Mouse (Mus musculus) stomach, postnatal 0 days (tissue): ENCODE data around the gene Krt83. TPM values are rescaled to one million over a fixed set of nuclear protein-coding genes. Genes with fewer than 3 reads are reported as not detected.
A peak's percentile ranks its signal among the peaks of the same experiment; 100 is the strongest.

Source experiments
- ATAC-seq: fragments of 200-750 bp; cut with Nextera tagmentation; 2 replicates; pipeline ENCODE4 v1.8.0; 2017; ENCODE audit not compliant: low FRiP score, low TSS enrichment
- DNase-seq: peaks from one replicate; pipeline ENCODE4 v3.0.0-alpha.2; 2016; ENCODE audit warnings: low spot score
- H3K27ac ChIP-seq: fragments of 300-500 bp; sonication (generic); replicated peaks from 2 replicates; pipeline ENCODE4 v1.5.1; 2014; ENCODE audit warnings: mild to moderate bottlenecking, control low read depth
- H3K27me3 ChIP-seq: fragments of 300-500 bp; sonication (generic); 2 replicates; pipeline ENCODE4 v1.6.1; 2014; ENCODE audit warnings: low read length; ENCODE audit not compliant: control insufficient read depth, insufficient read depth
- H3K36me3 ChIP-seq: fragments of 300-500 bp; sonication (generic); 2 replicates; pipeline ENCODE4 v1.6.1; 2014; ENCODE audit warnings: low read length, mixed read lengths; ENCODE audit not compliant: control insufficient read depth, insufficient read depth
- H3K4me1 ChIP-seq: fragments of 300-500 bp; sonication (generic); replicated peaks from 2 replicates; pipeline ENCODE4 v1.6.1; 2014; ENCODE audit warnings: antibody characterized with exemption; ENCODE audit not compliant: control insufficient read depth, insufficient read depth
- H3K4me2 ChIP-seq: fragments of 300-500 bp; sonication (generic); replicated peaks from 2 replicates; pipeline ENCODE4 v1.6.1; 2014; ENCODE audit warnings: low read depth, mild to moderate bottlenecking, control low read depth, moderate library complexity
- H3K4me3 ChIP-seq: fragments of 300-500 bp; sonication (generic); 2 replicates; pipeline ENCODE4 v1.5.1; 2014; ENCODE audit warnings: low read depth, low read length, control low read depth
- H3K9ac ChIP-seq: fragments of 300-500 bp; sonication (generic); 2 replicates; pipeline ENCODE4 v1.6.1; 2014; ENCODE audit warnings: mild to moderate bottlenecking, low read length, control low read depth, mixed read lengths
- H3K9me3 ChIP-seq: fragments of 300-500 bp; sonication (generic); 2 replicates; pipeline ENCODE4 v1.6.1; 2016; ENCODE audit warnings: low read length; ENCODE audit not compliant: control insufficient read depth
- CTCF ChIP-seq: IDR thresholded peaks from 2 replicates; pipeline ENCODE4 v1.5.1; 2016; ENCODE audit warnings: antibody characterized with exemption, low read depth, mild to moderate bottlenecking, moderate library complexity
- EP300 ChIP-seq: optimal IDR thresholded peaks from 2 replicates; pipeline ENCODE3; 2016; ENCODE audit warnings: antibody characterized with exemption
- WGBS: fragments of 180-500 bp; shearing (Covaris S2); extraction: QIAGEN DNeasy Blood & Tissue Kit; methylation state at CpG from one replicate; pipeline ENCODE4 v1.1.7; 2014; 5-methylcytosine and 5-hydroxymethylcytosine counted together
- polyA plus RNA-seq: library from polyadenylated mRNA; unstranded; fragments of >200 nt; fragmentation: Nextera tagmentation; extraction: Ambion mirVana; gene quantifications from 2 replicates; pipeline ENCODE4 v1.2.1, GENCODE M21; 2015

Gene Krt83
- polyA plus RNA-seq, 1 experiment from 2014 or later, result 0.16 TPM

GRCm38 (mm10) chr15:101483646-101484045 is 7.7 kb downstream of the Krt83 start:
- Histone ChIP-seq H3K27ac (no peak overlapping the region), H3K9me3 (no peaks in the 10 kb centered on the region), H3K4me2 (no peak overlapping the region), H3K4me1 (peaks cover 3% of the 10 kb centered on the region; the same call in 1 of the 2 replicates), H3K27me3 (no peaks in the 10 kb centered on the region), H3K4me3 (no peak overlapping the region), H3K9ac (no peak overlapping the region), H3K36me3 (no peaks in the 10 kb centered on the region)
- ATAC-seq, result no peak
- no peak for TF ChIP-seq CTCF
- TF ChIP-seq EP300, result no peak
- DNase-seq, result no peak
- 70% methylated on average over 1 of the region's 1 CpGs for WGBS

DNA sequence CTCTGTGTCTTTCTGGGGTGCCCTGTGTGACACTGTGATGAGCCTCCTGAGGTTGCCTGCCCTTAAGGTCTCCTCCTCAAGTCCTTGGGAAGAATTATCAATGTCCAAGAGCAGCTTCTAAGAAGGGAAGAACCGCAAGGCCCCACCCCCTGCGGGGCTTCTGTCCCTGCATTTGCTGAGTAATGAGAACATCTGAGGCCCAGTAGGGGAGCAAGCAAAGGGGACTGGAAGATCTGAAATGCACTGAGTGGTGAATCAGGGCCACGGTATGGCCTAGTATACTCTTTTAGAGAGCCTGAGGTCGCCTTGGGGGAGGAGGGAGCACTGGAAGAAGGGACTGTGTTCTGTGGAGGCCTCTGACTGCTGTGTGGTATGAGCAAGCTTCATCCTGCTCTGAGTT is 9.3 kb downstream of the Krt83 start:
- Histone ChIP-seq H3K9ac (no peak overlapping the region), H3K27ac (no peak overlapping the region), H3K9me3 (no peaks in the 10 kb centered on the region), H3K4me3 (no peak overlapping the region), H3K27me3 (no peaks in the 10 kb centered on the region), H3K4me1 (peaks cover 3% of the 10 kb centered on the region; the same call in 1 of the 2 replicates), H3K36me3 (no peaks in the 10 kb centered on the region), H3K4me2 (no peak overlapping the region)
- WGBS, result 26% methylated on average over 4 of the region's 4 CpGs
- TF ChIP-seq CTCF (no peak), EP300 (no peak)
- no peak for ATAC-seq
- no peak for DNase-seq

- H3K27me3 ChIP-seq, result no peaks in the 10 kb centered on the region
- H3K9me3 ChIP-seq, result no peaks in the 10 kb centered on the region
- DNase-seq (no peak), ATAC-seq (no peak)
- H3K27ac ChIP-seq, result no peak overlapping the region
- H3K9ac ChIP-seq, result peak overlapping the region; percentile 27; the same call in 1 of the 2 replicates
- TF ChIP-seq EP300 (no peak), CTCF (no peak)
- H3K36me3 ChIP-seq, result no peaks in the 10 kb centered on the region
- H3K4me1 ChIP-seq, result peaks cover 3% of the 10 kb centered on the region; the same call in 1 of the 2 replicates
- H3K4me2 ChIP-seq, result peak overlapping the region; percentile 58
- 38% methylated on average over 11 of the region's 11 CpGs for WGBS
- peak overlapping the region; percentile 30; the same call in 1 of the 2 replicates for H3K4me3 ChIP-seq
These were observed 11.6 kb downstream of the Krt83 start for GRCm38 (mm10) chr15:101479666-101480060.

GRCm38 (mm10) chr15:101479007-101479665 is 12.2 kb downstream of the Krt83 start:
- peak overlapping the region; percentile 27; the same call in 1 of the 2 replicates for H3K9ac ChIP-seq
- TF ChIP-seq EP300 (no peak), CTCF (peak; percentile 69)
- WGBS, result 6% methylated on average over 31 of the region's 31 CpGs
- H3K4me3 ChIP-seq, result peak overlapping the region; percentile 30
- H3K36me3 ChIP-seq, result no peaks in the 10 kb centered on the region
- peaks cover 3% of the 10 kb centered on the region; the same call in 1 of the 2 replicates for H3K4me1 ChIP-seq
- ATAC-seq (peak; percentile 70), DNase-seq (peak; percentile 72)
- H3K27ac ChIP-seq, result no peak overlapping the region
- H3K4me2 ChIP-seq, result peak overlapping the region; percentile 58
- no peaks in the 10 kb centered on the region for H3K27me3 ChIP-seq
- H3K9me3 ChIP-seq, result no peaks in the 10 kb centered on the region

GRCm38 (mm10) chr15:101472952-101473528 is 18.3 kb downstream of the Krt83 start, which contains the start of gene Krt86:
Krt86 (plus strand) TSS chr15:101473478.
- H3K4me2 ChIP-seq, result no peak within 1 kb of the TSS
- no peak within 1 kb of the TSS for H3K9ac ChIP-seq
- DNase-seq (peak; percentile 83), ATAC-seq (peak; percentile 63)
- no peak within 1 kb of the TSS for H3K27ac ChIP-seq
- WGBS, result 21% methylated on average over 10 of the region's 10 CpGs
- H3K9me3 ChIP-seq, result no peaks in the 10 kb centered on the region
- no peak for TF ChIP-seq CTCF
- TF ChIP-seq EP300, result no peak
- no peaks in the 10 kb centered on the region for H3K4me1 ChIP-seq
- H3K36me3 ChIP-seq, result no peaks in the 10 kb centered on the region
- H3K4me3 ChIP-seq, result no peak within 1 kb of the TSS
- no peaks in the 10 kb centered on the region for H3K27me3 ChIP-seq

GRCm38 (mm10) chr15:101469093-101469492 is 22.2 kb downstream of the Krt83 start:
- H3K4me1 ChIP-seq, result no peaks in the 10 kb centered on the region
- H3K9ac ChIP-seq, result no peak overlapping the region
- TF ChIP-seq CTCF, result no peak
- no peak for TF ChIP-seq EP300
- H3K27me3 ChIP-seq, result no peaks in the 10 kb centered on the region
- H3K4me3 ChIP-seq, result no peak overlapping the region
- H3K36me3 ChIP-seq, result no peaks in the 10 kb centered on the region
- 72% methylated on average over 4 of the region's 4 CpGs for WGBS
- no peak for DNase-seq
- no peak for ATAC-seq
- no peaks in the 10 kb centered on the region for H3K9me3 ChIP-seq
- H3K27ac ChIP-seq, result no peak overlapping the region
- no peak overlapping the region for H3K4me2 ChIP-seq
